Mouse (Mus musculus): ENCODE measurements around the gene Kctd21. TPM values are rescaled to one million over a fixed set of nuclear protein-coding genes. Genes with fewer than 3 reads are reported as not detected.

Gene Kctd21
- polyA plus RNA-seq, 1 experiment = 7.3 TPM

DNA sequence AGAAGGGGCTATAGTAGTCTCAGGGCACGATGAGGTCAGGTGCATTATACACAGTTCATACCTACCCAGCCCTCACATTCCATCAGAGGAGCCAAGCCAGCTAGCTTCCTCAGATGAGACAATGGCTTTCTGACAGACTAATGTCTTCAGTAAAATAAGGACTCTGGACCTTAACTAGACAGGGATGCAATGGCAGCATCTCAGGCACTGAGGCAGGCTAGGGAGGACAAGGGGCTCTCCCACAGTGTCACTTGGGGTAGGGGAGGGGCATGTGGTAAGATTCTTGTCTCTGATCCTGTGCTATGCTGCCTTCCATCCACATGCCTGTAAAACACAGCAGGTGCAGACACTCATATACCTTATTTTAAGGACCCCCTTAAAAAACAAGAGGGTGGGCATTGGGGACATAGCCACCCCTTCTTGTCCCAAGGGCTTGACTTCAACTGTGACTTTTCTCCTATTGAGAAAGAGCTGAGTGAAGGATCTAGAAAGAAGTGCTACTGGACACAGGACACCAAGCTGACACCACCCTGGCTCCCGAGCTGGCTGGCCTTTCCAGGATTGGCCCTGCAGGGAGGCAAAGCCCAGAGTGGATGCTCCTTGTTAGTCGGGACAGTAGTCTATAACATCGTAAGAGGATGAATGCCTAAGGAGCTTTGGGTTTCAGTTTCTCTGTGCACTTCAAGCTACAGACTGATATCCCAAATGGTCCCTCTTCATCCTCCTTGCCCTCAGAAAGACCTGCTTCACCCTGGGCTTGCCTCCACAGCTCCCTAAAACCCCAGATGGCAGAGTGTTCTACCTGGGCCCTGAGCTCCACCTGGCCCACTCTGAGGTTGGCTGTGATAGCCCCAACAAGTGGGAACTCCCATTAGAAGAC lies 22.4 kb upstream of the Kctd21 start:
- Histone ChIP-seq H3K4me1 (ENCODE audit: control insufficient read depth, insufficient read depth, insufficient read length, low read length) (peaks cover 7% of the 10 kb centered on the region; the same call in 1 of the 2 replicates), H3K4me3 (ENCODE audit: low read depth, low read length) (no peak overlapping the region), H3K27me3 (ENCODE audit: control insufficient read depth, insufficient read depth, low read length) (no peaks in the 10 kb centered on the region), H3K27ac (ENCODE audit: insufficient read depth, low read depth, low read length) (no peak overlapping the region), H3K36me3 (ENCODE audit: control insufficient read depth, insufficient read depth, low read length) (peaks cover 10% of the 10 kb centered on the region)
- TF ChIP-seq CTCF (IDR thresholded peaks at IDR 0.05; ENCODE audit: extremely low read depth, insufficient read length, insufficient replicate concordance, low read depth, low read length) (no peak), POLR2A (IDR thresholded peaks at IDR 0.05; ENCODE audit: low read depth, low read length) (no peak)
- WGBS = 84% methylated on average over 4 of the region's 4 CpGs

DNA sequence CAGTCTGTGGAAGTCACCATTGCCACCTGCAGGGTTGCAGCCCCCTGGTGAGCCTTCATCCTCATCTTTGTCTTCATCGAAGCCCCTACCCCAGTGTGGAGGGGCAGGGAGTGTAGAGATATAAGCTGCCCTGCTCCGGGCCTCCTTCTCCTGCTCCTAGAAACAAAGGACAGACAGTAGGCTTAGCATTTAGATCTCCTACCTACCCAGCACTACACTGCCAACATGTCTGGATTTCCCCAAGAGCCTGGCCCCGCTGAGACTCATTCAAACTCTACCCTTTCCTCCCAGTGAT lies 21.8 kb upstream of the Kctd21 start:
- Histone ChIP-seq H3K4me1 (ENCODE audit: control insufficient read depth, insufficient read depth, insufficient read length, low read length) (peaks cover 5% of the 10 kb centered on the region; the same call in 1 of the 2 replicates), H3K36me3 (ENCODE audit: control insufficient read depth, insufficient read depth, low read length) (peaks cover 5% of the 10 kb centered on the region), H3K27me3 (ENCODE audit: control insufficient read depth, insufficient read depth, low read length) (no peaks in the 10 kb centered on the region), H3K4me3 (ENCODE audit: low read depth, low read length) (no peak overlapping the region), H3K27ac (ENCODE audit: insufficient read depth, low read depth, low read length) (no peak overlapping the region)
- TF ChIP-seq POLR2A (IDR thresholded peaks at IDR 0.05; ENCODE audit: low read depth, low read length) = no peak
- no peak for TF ChIP-seq CTCF (IDR thresholded peaks at IDR 0.05; ENCODE audit: extremely low read depth, insufficient read length, insufficient replicate concordance, low read depth, low read length)
- 90% methylated on average over 3 of the region's 3 CpGs for WGBS

DNA sequence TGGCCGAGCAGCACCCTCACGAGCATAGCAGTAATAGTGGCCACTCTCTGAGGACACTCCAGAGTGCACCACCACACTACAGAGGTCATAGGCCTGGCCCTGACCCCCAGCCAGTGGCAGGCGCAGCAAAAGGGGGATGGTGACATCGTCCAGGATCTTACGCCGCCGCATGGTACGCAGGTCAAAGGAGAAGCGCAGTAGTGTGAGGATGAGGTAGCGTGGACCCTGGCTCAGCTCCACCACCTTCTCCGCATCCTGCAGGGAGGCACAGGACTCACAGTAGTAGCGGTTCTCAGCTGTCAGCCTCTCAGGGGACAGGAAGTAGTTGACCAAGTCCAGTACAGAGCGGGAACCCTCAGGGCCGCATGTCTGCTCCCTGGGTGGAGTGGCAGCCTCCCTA lies 20.5 kb upstream of the Kctd21 start:
- WGBS = 91% methylated on average over 14 of the region's 14 CpGs
- peaks cover 5% of the 10 kb centered on the region for H3K36me3 ChIP-seq (ENCODE audit: control insufficient read depth, insufficient read depth, low read length)
- H3K27me3 ChIP-seq (ENCODE audit: control insufficient read depth, insufficient read depth, low read length) = no peaks in the 10 kb centered on the region
- no peak overlapping the region for H3K4me3 ChIP-seq (ENCODE audit: low read depth, low read length)
- TF ChIP-seq CTCF (IDR thresholded peaks at IDR 0.05; ENCODE audit: extremely low read depth, insufficient read length, insufficient replicate concordance, low read depth, low read length) = no peak
- TF ChIP-seq POLR2A (IDR thresholded peaks at IDR 0.05; ENCODE audit: low read depth, low read length) = no peak
- no peak overlapping the region for H3K27ac ChIP-seq (ENCODE audit: insufficient read depth, low read depth, low read length)
- H3K4me1 ChIP-seq (ENCODE audit: control insufficient read depth, insufficient read depth, insufficient read length, low read length) = no peaks in the 10 kb centered on the region

DNA sequence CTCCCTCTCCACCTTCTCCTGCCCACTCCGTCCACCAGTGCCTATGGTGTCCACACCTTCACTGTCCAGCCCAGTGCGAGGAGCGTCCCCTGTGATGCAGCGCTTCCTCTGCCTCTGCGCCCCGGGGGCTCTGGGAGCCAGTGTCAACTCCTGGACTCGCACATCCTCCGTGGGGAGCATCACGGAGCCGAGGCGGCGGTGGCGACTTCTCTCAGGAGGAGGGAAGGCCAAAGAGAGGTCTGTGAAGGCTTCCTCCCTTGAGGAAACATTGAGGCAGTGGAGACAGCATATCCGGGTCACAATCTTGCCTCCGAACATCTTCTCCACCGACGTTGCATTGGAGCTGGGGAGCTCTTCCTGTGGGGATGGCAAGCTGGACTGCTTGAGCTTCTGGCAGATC lies 19.9 kb upstream of the Kctd21 start:
- Histone ChIP-seq H3K36me3 (ENCODE audit: control insufficient read depth, insufficient read depth, low read length) (peaks cover 5% of the 10 kb centered on the region), H3K27me3 (ENCODE audit: control insufficient read depth, insufficient read depth, low read length) (no peaks in the 10 kb centered on the region), H3K27ac (ENCODE audit: insufficient read depth, low read depth, low read length) (no peak overlapping the region), H3K4me1 (ENCODE audit: control insufficient read depth, insufficient read depth, insufficient read length, low read length) (peaks cover under 1% of the 10 kb centered on the region; the same call in 1 of the 2 replicates), H3K4me3 (ENCODE audit: low read depth, low read length) (no peak overlapping the region)
- 90% methylated on average over 17 of the region's 17 CpGs for WGBS
- TF ChIP-seq CTCF (IDR thresholded peaks at IDR 0.05; ENCODE audit: extremely low read depth, insufficient read length, insufficient replicate concordance, low read depth, low read length) (no peak), POLR2A (IDR thresholded peaks at IDR 0.05; ENCODE audit: low read depth, low read length) (no peak)

DNA sequence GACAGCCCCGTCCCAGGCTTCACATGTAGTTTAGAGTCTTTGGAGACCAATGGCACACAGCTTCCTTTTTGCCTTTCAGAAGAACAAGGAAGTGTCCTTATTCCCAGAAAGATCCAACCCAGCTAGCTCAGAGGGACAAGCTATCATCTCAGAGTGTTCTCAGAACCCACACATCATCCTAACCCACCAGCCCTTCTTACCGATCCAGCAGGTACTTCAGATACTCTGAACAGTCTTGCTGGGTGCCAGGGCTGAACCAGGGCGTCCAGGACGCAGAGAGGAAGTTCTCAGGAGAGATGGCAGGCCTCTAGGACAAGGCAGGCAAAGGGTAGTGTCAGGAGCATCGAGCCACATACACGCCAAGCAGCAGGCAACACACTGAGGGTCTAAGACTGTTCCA lies 19.3 kb upstream of the Kctd21 start:
- Histone ChIP-seq H3K36me3 (ENCODE audit: control insufficient read depth, insufficient read depth, low read length) (peaks cover 5% of the 10 kb centered on the region), H3K27me3 (ENCODE audit: control insufficient read depth, insufficient read depth, low read length) (no peaks in the 10 kb centered on the region), H3K4me3 (ENCODE audit: low read depth, low read length) (no peak overlapping the region), H3K27ac (ENCODE audit: insufficient read depth, low read depth, low read length) (no peak overlapping the region), H3K4me1 (ENCODE audit: control insufficient read depth, insufficient read depth, insufficient read length, low read length) (peaks cover 5% of the 10 kb centered on the region; the same call in 1 of the 2 replicates)
- WGBS = 89% methylated on average over 6 of the region's 6 CpGs
- TF ChIP-seq CTCF (IDR thresholded peaks at IDR 0.05; ENCODE audit: extremely low read depth, insufficient read length, insufficient replicate concordance, low read depth, low read length) = no peak
- no peak for TF ChIP-seq POLR2A (IDR thresholded peaks at IDR 0.05; ENCODE audit: low read depth, low read length)

DNA sequence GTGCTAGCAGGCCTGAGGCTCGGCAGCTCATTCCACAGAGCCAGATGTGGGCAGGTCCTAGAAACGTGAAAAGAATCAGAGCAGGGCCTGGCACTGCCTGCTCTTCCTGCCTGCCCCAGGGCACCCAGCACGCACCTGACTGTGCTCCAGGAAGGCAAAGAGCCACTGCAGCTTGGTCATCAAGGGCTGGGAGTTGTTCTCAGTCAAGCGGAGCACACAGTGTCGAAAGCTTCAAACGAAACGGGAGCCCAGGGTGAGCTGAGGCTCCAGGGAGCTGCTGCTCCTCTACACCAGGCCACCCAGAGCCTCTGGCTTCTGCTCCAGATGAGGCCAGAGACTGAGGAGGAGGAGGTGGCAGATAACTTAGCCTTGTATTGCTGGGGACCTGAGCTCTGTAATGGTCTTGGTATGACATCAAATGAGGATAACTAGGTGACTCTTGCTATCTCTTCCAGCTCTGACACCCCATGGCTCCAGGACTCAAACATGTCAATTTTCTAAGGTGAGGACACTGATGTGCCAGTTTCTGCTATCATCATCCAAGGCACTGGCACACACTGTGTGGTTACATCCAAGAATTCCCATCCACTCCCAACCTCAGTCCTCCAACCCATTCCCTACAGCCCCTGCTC lies 18.6 kb upstream of the Kctd21 start:
- no peak overlapping the region for H3K27ac ChIP-seq (ENCODE audit: insufficient read depth, low read depth, low read length)
- WGBS = 79% methylated on average over 7 of the region's 7 CpGs
- H3K36me3 ChIP-seq (ENCODE audit: control insufficient read depth, insufficient read depth, low read length) = peaks cover 2% of the 10 kb centered on the region
- H3K4me3 ChIP-seq (ENCODE audit: low read depth, low read length) = no peak overlapping the region
- TF ChIP-seq POLR2A (IDR thresholded peaks at IDR 0.05; ENCODE audit: low read depth, low read length) = no peak
- TF ChIP-seq CTCF (IDR thresholded peaks at IDR 0.05; ENCODE audit: extremely low read depth, insufficient read length, insufficient replicate concordance, low read depth, low read length) = no peak
- peaks cover 8% of the 10 kb centered on the region; the same call in 1 of the 2 replicates for H3K4me1 ChIP-seq (ENCODE audit: control insufficient read depth, insufficient read depth, insufficient read length, low read length)
- no peaks in the 10 kb centered on the region for H3K27me3 ChIP-seq (ENCODE audit: control insufficient read depth, insufficient read depth, low read length)

DNA sequence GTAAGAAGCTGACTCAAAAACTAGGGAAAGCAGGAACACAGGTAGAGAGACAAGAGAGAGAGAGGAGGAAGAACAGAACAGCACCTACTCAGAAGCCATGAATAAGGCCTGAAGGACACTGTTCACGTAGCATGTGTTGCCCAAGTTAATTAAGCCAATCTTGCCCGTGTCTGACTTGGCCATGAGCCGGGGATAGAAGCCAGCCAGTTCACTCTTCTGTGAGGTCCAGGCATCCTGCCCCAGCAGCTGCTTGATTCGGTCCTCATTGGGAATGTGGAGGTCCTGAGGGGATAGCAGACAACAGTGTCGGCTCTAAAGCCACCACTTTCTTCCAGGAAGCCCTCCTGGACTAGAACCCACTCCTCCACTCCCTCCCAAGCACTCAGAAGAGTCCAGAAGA lies 17.5 kb upstream of the Kctd21 start:
- Histone ChIP-seq H3K36me3 (ENCODE audit: control insufficient read depth, insufficient read depth, low read length) (no peaks in the 10 kb centered on the region; the same call in 1 of the 2 replicates), H3K4me1 (ENCODE audit: control insufficient read depth, insufficient read depth, insufficient read length, low read length) (peaks cover 13% of the 10 kb centered on the region; the same call in 1 of the 2 replicates), H3K27ac (ENCODE audit: insufficient read depth, low read depth, low read length) (no peak overlapping the region), H3K4me3 (ENCODE audit: low read depth, low read length) (no peak overlapping the region), H3K27me3 (ENCODE audit: control insufficient read depth, insufficient read depth, low read length) (no peaks in the 10 kb centered on the region)
- 83% methylated on average over 5 of the region's 5 CpGs for WGBS
- TF ChIP-seq CTCF (IDR thresholded peaks at IDR 0.05; ENCODE audit: extremely low read depth, insufficient read length, insufficient replicate concordance, low read depth, low read length) (no peak), POLR2A (IDR thresholded peaks at IDR 0.05; ENCODE audit: low read depth, low read length) (no peak)

All from small intestine, adult 2 months (tissue).